Mouse (Mus musculus): ENCODE measurements around the gene Iqsec1.

Gene Iqsec1

GRCm38 (mm10) chr6:90818956-90819355 is 169.5 kb downstream of the Iqsec1 start:
- TF ChIP-seq GATA4 (IDR thresholded peaks at IDR 0.05; ENCODE audit: insufficient replicate concordance, low read length), result no peak

GRCm38 (mm10) chr6:90816551-90816950 is 171.9 kb downstream of the Iqsec1 start:
- no peak for TF ChIP-seq GATA4 (IDR thresholded peaks at IDR 0.05; ENCODE audit: insufficient replicate concordance, low read length)

- no peak for TF ChIP-seq GATA4 (IDR thresholded peaks at IDR 0.05; ENCODE audit: insufficient replicate concordance, low read length)
Observed at GRCm38 (mm10) chr6:90815341-90815740, 173.1 kb downstream of the Iqsec1 start.

DNA sequence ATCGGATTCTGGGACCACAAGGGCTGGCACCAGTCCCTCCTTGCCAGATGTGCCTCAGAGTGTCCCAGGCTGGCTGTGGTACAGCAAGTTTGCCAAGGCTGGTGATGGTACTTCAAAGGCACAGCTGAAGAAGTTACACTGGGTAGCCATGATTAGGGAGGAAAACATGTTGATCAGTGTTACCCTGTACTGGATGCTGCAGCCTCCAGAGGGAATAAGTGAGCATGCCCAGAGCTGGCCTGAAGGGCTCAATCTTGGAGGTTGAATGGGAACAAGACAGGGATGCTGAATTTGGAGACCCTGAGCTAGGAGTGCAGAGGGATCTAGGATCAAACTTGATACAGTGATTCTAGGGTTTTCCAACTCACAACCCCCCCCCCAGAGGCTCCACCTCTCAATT is 175.0 kb downstream of the Iqsec1 start:
- no peak for TF ChIP-seq GATA4 (IDR thresholded peaks at IDR 0.05; ENCODE audit: insufficient replicate concordance, low read length)

DNA sequence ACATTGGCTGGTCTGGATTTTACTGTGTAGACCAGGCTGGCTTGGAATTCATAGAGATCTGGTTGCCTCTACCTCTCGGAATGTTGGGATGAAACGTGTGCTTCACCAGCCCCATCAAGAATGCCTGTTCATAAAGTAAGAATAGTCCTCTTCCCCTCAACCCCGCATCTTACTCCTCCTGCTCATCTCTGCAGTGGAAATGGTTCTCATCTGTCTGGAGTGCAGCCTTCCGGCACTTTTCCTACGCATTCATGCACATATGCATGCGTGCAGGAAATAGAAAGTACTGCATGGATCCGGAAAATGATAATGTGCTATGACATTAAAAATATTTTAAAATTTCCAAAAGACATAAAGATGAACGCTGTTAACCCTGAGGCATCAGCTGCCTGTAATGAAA is 175.9 kb downstream of the Iqsec1 start:
- TF ChIP-seq GATA4 (IDR thresholded peaks at IDR 0.05; ENCODE audit: insufficient replicate concordance, low read length), result no peak

DNA sequence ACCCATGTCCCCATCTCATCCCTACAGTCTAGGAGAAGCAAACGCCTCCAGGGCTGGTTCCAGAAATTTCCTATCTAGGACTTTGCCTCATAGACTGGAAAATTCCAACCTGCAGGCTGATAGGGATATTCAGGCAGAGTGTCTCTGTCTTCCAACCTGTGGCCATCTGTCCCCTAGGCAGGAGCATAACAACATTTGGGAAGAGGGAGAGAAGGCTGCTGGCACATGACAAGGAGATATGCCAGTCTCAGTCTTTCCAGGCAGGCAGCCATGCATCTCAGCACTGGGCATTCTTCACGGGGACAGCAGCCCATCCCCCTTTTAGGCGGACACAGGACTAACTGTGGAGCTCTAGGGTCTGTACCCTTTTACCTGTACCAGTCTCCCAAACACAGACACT is 176.4 kb downstream of the Iqsec1 start:
- TF ChIP-seq GATA4 (IDR thresholded peaks at IDR 0.05; ENCODE audit: insufficient replicate concordance, low read length), result no peak

GRCm38 (mm10) chr6:90810576-90810975 is 177.9 kb downstream of the Iqsec1 start:
- no peak for TF ChIP-seq GATA4 (IDR thresholded peaks at IDR 0.05; ENCODE audit: insufficient replicate concordance, low read length)

DNA sequence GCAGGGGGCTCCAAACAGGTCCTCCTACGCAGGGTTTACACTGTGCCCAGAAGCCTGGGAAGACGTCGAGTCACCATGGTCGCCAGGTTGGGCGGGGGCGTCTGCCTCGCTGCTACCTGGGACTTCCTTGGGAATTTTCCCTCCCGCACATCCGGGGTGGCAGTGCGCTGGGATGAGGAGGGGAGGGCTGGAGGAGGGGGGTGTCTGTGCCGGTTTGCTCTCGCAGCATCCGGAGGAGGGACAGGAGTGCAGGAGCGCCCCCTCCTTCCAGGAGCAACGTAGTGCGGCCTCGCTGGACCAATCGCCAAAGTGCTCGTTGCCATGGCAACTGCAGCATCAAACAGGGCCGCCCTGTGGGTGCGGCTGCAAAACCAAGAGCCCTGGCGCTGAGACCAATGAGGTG is 178.5 kb downstream of the Iqsec1 start:
- TF ChIP-seq GATA4 (IDR thresholded peaks at IDR 0.05; ENCODE audit: insufficient replicate concordance, low read length), result no peak

DNA sequence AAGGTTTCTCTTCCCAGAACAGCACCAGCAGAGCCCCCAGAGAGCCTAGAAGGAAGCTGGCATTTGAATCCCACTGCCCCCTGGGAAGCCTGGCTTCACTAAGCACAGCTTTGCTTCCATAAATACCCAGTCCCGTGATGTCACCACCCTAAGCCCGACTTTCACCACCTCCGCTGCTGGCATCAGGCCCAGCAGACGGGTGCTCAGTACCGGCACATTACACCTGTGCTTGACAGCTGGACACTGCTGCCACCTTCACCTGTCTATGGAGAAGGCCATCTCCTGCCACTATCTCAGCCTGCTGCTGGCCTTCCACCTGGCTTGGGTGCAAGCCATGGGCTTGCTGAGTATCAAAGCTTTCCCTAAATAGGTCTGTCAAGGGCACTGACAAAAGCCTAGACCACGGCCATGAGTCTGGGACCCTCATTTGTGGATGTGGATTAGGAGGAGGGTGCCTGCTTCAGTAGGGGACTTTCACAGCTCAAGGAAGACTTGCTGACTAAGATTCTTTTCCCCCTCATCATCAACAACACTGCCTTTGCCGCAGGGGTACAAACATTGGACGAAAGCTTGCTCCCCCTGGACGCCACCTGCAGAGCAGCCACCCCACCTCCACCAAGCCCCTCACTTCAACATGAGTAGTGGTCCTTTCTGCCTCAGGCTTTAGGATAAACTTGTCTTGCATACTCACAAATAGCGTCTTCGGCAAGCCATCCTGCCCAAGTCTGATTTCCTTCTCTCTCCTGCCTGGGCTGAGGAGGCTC is 179.2 kb downstream of the Iqsec1 start:
- TF ChIP-seq GATA4 (IDR thresholded peaks at IDR 0.05; ENCODE audit: insufficient replicate concordance, low read length), result no peak

- TF ChIP-seq GATA4 (IDR thresholded peaks at IDR 0.05; ENCODE audit: insufficient replicate concordance, low read length), result no peak
Observed at GRCm38 (mm10) chr6:90808544-90808943, 179.9 kb downstream of the Iqsec1 start.

DNA sequence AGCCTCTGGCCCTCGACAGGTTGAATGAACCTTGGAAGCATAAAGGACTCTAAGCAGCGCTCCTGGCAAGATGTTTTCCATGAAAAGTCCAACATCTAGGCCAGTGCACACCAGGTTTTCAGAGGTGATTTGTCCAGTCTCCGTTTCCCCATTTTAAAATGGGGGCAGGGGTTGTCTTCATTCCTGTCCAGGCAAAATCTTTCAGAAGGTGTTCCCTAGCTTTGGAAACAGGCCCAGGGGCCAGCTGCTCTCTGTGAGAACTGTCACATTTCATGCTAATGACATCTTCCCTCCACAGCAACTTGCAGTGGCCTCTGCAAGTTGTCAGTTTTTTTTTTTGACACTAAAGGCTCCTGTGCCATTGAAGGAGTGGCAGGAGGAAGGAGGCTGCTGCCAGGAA is 180.4 kb downstream of the Iqsec1 start:
- no peak for TF ChIP-seq GATA4 (IDR thresholded peaks at IDR 0.05; ENCODE audit: insufficient replicate concordance, low read length)

DNA sequence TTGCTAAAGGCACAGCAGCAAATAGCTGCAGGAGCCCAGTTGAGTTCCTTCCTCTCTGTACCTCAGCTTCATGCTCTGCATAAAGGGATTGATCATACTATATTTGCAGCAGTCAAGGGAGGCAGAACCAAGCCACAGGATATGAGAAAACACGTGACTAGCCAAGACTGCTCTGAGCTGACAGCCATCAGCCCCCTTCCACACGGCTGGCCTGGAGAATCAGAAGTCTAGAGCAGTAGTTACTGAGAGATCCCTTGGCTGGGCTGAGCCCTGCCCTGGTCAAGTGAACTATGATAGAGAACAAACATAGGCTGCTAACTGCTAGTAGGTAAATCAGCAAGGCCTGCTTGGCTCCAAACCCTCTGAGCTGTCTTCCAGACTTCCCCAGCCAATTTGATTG is 180.9 kb downstream of the Iqsec1 start:
- TF ChIP-seq GATA4 (IDR thresholded peaks at IDR 0.05; ENCODE audit: insufficient replicate concordance, low read length), result no peak

- TF ChIP-seq GATA4 (IDR thresholded peaks at IDR 0.05; ENCODE audit: insufficient replicate concordance, low read length), result no peak
Observed at GRCm38 (mm10) chr6:90806743-90807142, 181.7 kb downstream of the Iqsec1 start.

GRCm38 (mm10) chr6:90805101-90805500 is 183.4 kb downstream of the Iqsec1 start:
- TF ChIP-seq GATA4 (IDR thresholded peaks at IDR 0.05; ENCODE audit: insufficient replicate concordance, low read length), result no peak

- no peak for TF ChIP-seq GATA4 (IDR thresholded peaks at IDR 0.05; ENCODE audit: insufficient replicate concordance, low read length)
Observed at GRCm38 (mm10) chr6:90804646-90805045, 183.8 kb downstream of the Iqsec1 start.

GRCm38 (mm10) chr6:90802604-90803003 is 185.9 kb downstream of the Iqsec1 start:
- TF ChIP-seq GATA4 (IDR thresholded peaks at IDR 0.05; ENCODE audit: insufficient replicate concordance, low read length), result no peak

DNA sequence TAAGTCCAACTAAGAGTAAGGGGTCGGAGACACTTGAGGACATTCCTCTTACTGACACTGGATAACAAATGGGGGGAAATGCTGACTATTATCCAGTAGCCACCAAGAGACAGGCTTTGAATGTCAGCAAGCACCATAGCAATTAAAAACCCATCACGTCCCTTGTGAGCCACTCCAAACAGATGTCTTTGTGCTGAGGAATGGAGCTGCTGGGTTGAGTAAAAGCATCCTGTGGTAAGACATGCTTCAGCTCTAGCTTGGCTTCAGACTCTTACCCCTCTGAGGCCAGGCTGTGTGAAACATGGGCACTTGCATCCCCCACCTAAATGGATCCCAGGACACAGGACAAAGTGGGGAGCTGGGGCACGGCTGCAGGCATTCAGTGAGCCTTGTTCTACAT is 186.4 kb downstream of the Iqsec1 start:
- TF ChIP-seq GATA4 (IDR thresholded peaks at IDR 0.05; ENCODE audit: insufficient replicate concordance, low read length), result no peak
